Mouse (Mus musculus): ENCODE measurements around the gene Pcyt2. TPM values are rescaled to one million over a fixed set of nuclear protein-coding genes. Genes with fewer than 3 reads are reported as not detected.

Gene Pcyt2
- total and polyA plus RNA-seq, 3 experiments, result 86.7 to 87.3 TPM; not detected in 1

DNA sequence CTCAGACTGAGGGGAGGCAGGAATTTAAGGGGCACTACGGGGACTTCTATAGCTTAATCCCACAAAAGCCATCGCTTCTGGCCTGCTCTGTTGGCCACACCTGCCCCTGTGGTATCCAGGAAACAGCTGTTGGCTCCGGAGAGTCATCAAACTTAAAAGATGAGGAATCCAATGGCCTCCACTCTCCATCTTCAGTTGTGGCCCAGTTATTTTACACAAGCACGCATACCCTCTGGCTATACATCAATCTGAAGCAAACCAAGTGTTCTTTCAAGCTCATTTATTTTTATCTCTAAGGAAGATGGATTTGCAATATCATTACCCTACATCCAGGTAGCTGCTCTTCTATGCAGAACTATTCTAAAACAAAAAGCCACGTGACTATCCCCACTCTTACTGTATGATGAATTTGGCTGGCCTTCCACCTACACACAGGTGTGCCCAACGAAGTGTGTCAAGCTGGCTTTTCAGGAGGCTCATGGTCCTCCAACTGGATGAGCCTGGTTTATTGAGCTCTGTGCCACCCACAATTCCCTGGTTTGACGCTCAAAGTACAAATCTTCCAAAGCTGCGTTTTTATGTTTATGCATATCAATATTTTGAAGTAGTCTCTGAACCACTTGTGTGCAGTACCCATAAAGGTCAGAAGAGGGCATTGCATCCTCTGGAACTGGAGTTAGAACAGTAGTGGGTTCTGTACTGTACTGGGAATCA lies 35.3 kb downstream of the Pcyt2 start:
- TF ChIP-seq CHD2 (IDR thresholded peaks at IDR 0.05; ENCODE audit: low read length) (no peak), ZNF384 (IDR thresholded peaks at IDR 0.05; ENCODE audit: low read depth, low read length) (no peak), MYC (IDR thresholded peaks at IDR 0.05; ENCODE audit: low read depth, low read length) (peak; percentile 63; the same call in 1 of the 2 replicates), CTCF (IDR thresholded peaks at IDR 0.05 in 2 of 3, conservative IDR thresholded peaks at IDR 0.05 in 1 of 3; ENCODE audit: control insufficient read depth in 1 of 3, insufficient read depth in 1 of 3, low read depth in 2 of 3, low read length in 3 of 3, poor library complexity in 1 of 3, severe bottlenecking in 1 of 3) (peak; percentile 18 to 85 (median 75); a peak in 5 of 6 replicates), ELF1 (IDR thresholded peaks at IDR 0.05; ENCODE audit: low read depth, low read length) (no peak), POLR2A (IDR thresholded peaks at IDR 0.05; ENCODE audit: control insufficient read depth in 1 of 2, insufficient read depth in 1 of 2, low read depth in 1 of 2, low read length in 2 of 2, poor library complexity in 1 of 2) (no peak; a peak in 1 of 4 replicates), GATA1 (IDR thresholded peaks at IDR 0.05; ENCODE audit: low read depth, low read length) (no peak), RAD21 (IDR thresholded peaks at IDR 0.05; ENCODE audit: low read depth, low read length) (peak; percentile 67), CHD1 (IDR thresholded peaks at IDR 0.05; ENCODE audit: low read depth, low read length) (0 out of 2 replicates have a peak, but pooled peaks have one; percentile 37), GABPA (IDR thresholded peaks at IDR 0.05; ENCODE audit: low read depth, low read length) (no peak), USF1 (IDR thresholded peaks at IDR 0.05; ENCODE audit: low read depth, low read length) (peak; percentile 63), ZC3H11A (IDR thresholded peaks at IDR 0.05; ENCODE audit: low read depth, low read length) (peak; percentile 40), MYB (IDR thresholded peaks at IDR 0.05; ENCODE audit: low read depth, low read length) (no peak), MEF2A (IDR thresholded peaks at IDR 0.05; ENCODE audit: extremely low read depth, insufficient replicate concordance, low read depth, low read length, poor library complexity, severe bottlenecking) (no peak), MAFK (IDR thresholded peaks at IDR 0.05; ENCODE audit: borderline replicate concordance, low read depth, low read length) (no peak), SMC3 (IDR thresholded peaks at IDR 0.05; ENCODE audit: low read depth, low read length) (peak; percentile 63), KAT2A (conservative IDR thresholded peaks at IDR 0.05; ENCODE audit: low read depth, low read length) (no peak), TBP (IDR thresholded peaks at IDR 0.05; ENCODE audit: low read depth, low read length) (no peak), MAZ (IDR thresholded peaks at IDR 0.05; ENCODE audit: low read depth, low read length) (no peak), ZKSCAN1 (IDR thresholded peaks at IDR 0.05; ENCODE audit: low read depth, low read length) (no peak)
- peak; percentile 84 for DNase-seq (ENCODE audit: low read depth, low spot score)
- Histone ChIP-seq H3K36me3 (ENCODE audit: control insufficient read depth in 1 of 2, insufficient read depth in 2 of 2, low read length in 2 of 2) (peaks cover 7 to 12% of the 10 kb centered on the region in 2 experiments; a peak in 3 of 4 replicates), H3K27me3 (ENCODE audit: control insufficient read depth in 1 of 2, insufficient read depth in 2 of 2, low read length in 2 of 2) (no peaks in the 10 kb centered on the region), H3K27ac (ENCODE audit: control insufficient read depth, low read depth, low read length) (peak overlapping the region; percentile 73), H3K9ac (ENCODE audit: control insufficient read depth, low read depth, low read length, poor library complexity, severe bottlenecking) (peak overlapping the region; percentile 84), H3K4me1 (ENCODE audit: control insufficient read depth in 1 of 2, insufficient read depth in 2 of 2, low read length in 2 of 2) (peaks cover 5 to 18% of the 10 kb centered on the region in 2 experiments), H3K9me3 (replicated peaks; ENCODE audit: insufficient read depth, low read length) (no peaks in the 10 kb centered on the region), H3K4me3 (ENCODE audit: control insufficient read depth in 1 of 2, insufficient read depth in 1 of 2, low read depth in 2 of 2, low read length in 2 of 2) (peak overlapping the region; percentile 63 to 76), H3K79me2 (ENCODE audit: control insufficient read depth, insufficient read depth, low read length, poor library complexity) (peaks cover 35% of the 10 kb centered on the region)

Measured in MEL (cell line).